Mouse (Mus musculus): ENCODE data around the gene Klhdc9.

GRCm38 (mm10) chr1:171320151-171320550 is 40.4 kb downstream of the Klhdc9 start:
- no peak for TF ChIP-seq POLR2A (IDR thresholded peaks at IDR 0.05; ENCODE audit: control insufficient read depth, low read depth, low read length)
- no peak for TF ChIP-seq CTCF (IDR thresholded peaks at IDR 0.05; ENCODE audit: control insufficient read depth, insufficient read depth, insufficient replicate concordance, low read depth, low read length)
